Mouse (Mus musculus) right cerebral cortex, adult 2 months (tissue): ENCODE results near the gene Cux1.

Source experiments
- DNase-seq, 2 experiments: peaks; one replicate each; pipeline ENCODE4 v3.0.0; 2021 to 2022; ENCODE audit warnings: low spot score in 2 of 2

The Cux1 gene

DNA sequence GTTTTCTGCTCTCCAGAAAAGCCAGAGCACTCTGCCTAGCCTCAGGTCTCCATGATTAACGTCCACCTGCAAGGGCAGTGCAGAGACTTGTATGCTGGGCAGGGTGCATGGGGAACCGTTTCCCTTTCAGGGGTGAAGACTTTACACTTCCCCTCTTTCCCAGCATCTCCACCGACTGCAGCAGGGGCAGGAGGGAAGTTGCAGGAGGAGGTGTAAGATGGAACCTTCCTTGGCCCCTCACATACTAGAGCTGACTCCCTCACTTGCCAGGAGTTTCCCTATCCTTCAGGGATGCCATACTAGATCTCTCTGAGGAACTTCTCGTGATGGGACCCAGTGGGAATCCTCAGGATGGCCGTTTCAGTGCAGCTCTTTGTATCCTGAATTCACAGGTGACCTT lies 356.7 kb downstream of the Cux1 start:
- no peak for DNase-seq

DNA sequence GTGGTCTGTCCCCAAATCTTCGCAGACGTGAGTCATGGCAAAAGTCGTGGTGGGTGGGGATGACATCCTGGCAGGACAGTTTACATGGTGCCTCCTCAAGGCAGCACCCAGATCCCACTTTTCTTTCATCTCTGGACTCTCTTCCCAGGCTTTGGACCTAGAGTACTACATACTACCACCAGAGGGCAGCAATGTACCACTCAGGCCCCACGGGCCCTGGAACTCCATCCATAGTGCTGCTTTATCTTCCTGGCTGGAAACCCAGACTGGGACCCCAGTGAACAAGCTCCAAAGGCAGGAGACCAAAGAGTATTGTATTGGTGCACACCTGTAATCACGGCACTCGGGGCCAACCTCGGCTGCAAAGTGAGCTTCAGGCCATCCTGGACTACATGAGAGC lies 365.5 kb downstream of the Cux1 start:
- peak; percentile 74 to 77 for DNase-seq

DNA sequence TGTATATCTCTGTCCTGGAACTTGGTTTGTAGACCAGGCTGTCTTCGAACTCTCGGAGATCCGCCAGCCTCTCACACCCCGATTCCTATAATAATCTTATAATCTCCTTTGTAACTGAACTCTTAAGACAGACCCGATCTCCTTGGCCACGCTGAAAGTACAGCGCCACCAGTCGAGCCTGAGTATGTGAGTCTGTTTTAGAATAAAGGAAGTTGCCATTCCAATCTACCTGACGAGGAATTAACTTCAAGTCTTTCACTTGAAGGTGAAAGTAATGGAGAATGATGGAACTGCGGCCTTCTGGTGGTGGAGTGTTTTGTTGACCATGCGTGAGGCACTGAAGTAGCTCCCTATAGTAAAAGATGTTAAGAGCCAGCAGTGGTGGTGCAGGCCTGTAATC lies 367.8 kb downstream of the Cux1 start:
- peak in 1 of 2 experiments; percentile 22 for DNase-seq

DNA sequence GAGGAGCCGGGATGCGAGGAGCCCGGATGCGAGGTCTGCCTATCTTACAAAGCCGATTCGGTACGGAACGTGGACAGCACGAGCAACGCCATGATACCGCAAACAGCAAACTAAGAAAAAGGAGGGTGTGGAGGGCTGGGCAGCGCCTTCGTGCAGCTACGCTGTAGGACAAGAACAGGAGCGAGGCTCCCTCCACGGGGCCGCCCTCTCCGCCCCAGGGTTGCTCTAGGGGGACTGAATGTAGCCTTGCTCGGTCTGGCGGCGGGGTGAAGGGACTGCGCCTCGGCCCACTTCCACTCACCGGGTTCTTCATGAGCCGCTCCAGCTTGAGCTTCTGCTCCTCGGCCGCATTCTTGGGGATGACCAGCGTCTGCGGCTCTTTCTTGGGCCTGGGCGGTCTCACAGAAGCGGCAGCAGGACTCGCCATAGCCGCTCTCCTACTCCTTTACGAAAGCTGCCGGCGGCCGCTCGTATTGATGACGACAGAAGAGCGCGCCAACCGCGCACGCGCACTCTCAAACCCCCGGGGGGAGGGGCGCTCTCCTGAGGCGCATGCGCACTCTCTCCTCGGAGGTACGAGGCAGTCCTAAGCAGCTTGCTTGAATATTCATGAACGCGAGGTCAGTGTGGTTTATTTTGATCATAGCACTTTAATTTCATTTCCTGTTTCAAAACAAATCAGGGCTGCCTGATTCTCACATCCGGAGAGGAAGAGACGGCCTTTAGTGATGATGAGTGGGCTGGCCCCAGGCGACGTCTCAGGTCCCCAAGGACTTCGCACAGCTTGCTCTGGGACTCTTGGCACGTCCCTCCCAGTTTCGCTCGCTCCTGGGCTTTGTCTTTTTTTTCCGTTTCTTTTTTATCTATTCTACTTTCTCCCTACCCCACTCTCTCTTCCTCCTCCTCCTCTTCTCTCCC lies 368.6 kb downstream of the Cux1 start, which contains the start of gene Prkrip1:
TSS of gene Prkrip1 (minus strand) at position 490 of the 918 bp plus-strand sequence.
- peak; percentile 92 to 93 for DNase-seq
